Mouse (Mus musculus): ENCODE data around the gene Gmeb1.

DNA sequence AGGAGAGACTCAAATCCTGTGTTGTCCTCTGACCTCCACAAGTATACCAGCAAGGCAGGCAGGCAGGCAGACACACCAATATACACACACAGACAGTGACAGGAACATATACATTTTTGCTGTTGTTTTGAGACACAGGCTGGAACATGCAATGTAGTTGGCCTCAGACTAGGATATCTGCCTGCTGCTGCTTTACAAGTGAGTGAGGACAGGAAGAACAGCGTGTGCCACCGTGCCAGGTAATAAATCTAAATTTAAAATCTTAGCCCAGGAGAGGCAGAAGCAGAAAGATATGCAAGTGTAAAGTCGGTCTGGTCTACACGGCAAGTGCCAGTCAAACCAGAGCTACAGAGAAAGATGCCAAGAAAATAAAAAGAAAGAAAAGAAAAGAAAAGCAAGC, 2.2 kb downstream of the Gmeb1 start:
- TF ChIP-seq CHD1 (IDR thresholded peaks at IDR 0.05; ENCODE audit: low read depth, low read length), result no peak
- no peak for TF ChIP-seq USF1 (IDR thresholded peaks at IDR 0.05; ENCODE audit: low read depth, low read length)
- TF ChIP-seq CTCF (IDR thresholded peaks at IDR 0.05 in 2 of 3, conservative IDR thresholded peaks at IDR 0.05 in 1 of 3; ENCODE audit: control insufficient read depth in 1 of 3, insufficient read depth in 1 of 3, low read depth in 2 of 3, low read length in 3 of 3, poor library complexity in 1 of 3, severe bottlenecking in 1 of 3), result no peak
- no peak for TF ChIP-seq NELFE (IDR thresholded peaks at IDR 0.05; ENCODE audit: low read depth, low read length)
- TF ChIP-seq E2F4 (IDR thresholded peaks at IDR 0.05; ENCODE audit: borderline replicate concordance, low read depth, low read length), result no peak
- no peak for TF ChIP-seq POLR2A (IDR thresholded peaks at IDR 0.05; ENCODE audit: control insufficient read depth in 1 of 2, insufficient read depth in 1 of 2, low read depth in 1 of 2, low read length in 2 of 2, poor library complexity in 1 of 2)
- TF ChIP-seq ZKSCAN1 (IDR thresholded peaks at IDR 0.05; ENCODE audit: low read depth, low read length), result no peak

Data from MEL (cell line).